Mouse (Mus musculus): ENCODE data around the gene Btc.

Btc gene

GRCm38 (mm10) chr5:91402339-91403211, at the start of gene Btc:
TSS of gene Btc (minus strand) at chr5:91402994.
- peak; percentile 39 to 58 for DNase-seq (ENCODE audit: low spot score in 2 of 2)

GRCm38 (mm10) chr5:91444981-91445517, 42.3 kb upstream of the Btc start:
- DNase-seq (ENCODE audit: low spot score in 2 of 2): peak in 1 of 2 experiments; percentile 25

GRCm38 (mm10) chr5:91436563-91436962, 33.8 kb upstream of the Btc start:
- DNase-seq (ENCODE audit: low spot score in 2 of 2): no peak

GRCm38 (mm10) chr5:91434723-91435658, 32.2 kb upstream of the Btc start:
- no peak for DNase-seq (ENCODE audit: low spot score in 2 of 2)

- no peak for DNase-seq (ENCODE audit: low spot score in 2 of 2)
These were observed 25.8 kb upstream of the Btc start for GRCm38 (mm10) chr5:91428547-91428946.

- DNase-seq (ENCODE audit: low spot score in 2 of 2): peak; percentile 27 to 48
These were observed 11.0 kb upstream of the Btc start for GRCm38 (mm10) chr5:91413814-91414213.

GRCm38 (mm10) chr5:91404263-91404662, 1.5 kb upstream of the Btc start:
- no peak for DNase-seq (ENCODE audit: low spot score in 2 of 2)

- DNase-seq (ENCODE audit: low spot score in 2 of 2): no peak
These were observed 487 bp upstream of the Btc start for GRCm38 (mm10) chr5:91403281-91403680.

GRCm38 (mm10) chr5:91400493-91401096, 2.2 kb downstream of the Btc start:
- no peak for DNase-seq (ENCODE audit: low spot score in 2 of 2)

GRCm38 (mm10) chr5:91375467-91375866, 27.3 kb downstream of the Btc start:
- no peak for DNase-seq (ENCODE audit: low spot score in 2 of 2)

- no peak for DNase-seq (ENCODE audit: low spot score in 2 of 2)
These were observed 34.7 kb downstream of the Btc start for GRCm38 (mm10) chr5:91368061-91368565.

GRCm38 (mm10) chr5:91366925-91367324, 35.9 kb downstream of the Btc start:
- DNase-seq (ENCODE audit: low spot score in 2 of 2): no peak

GRCm38 (mm10) chr5:91363274-91363991, 39.4 kb downstream of the Btc start:
- peak in 1 of 2 experiments; percentile 8 for DNase-seq (ENCODE audit: low spot score in 2 of 2)

GRCm38 (mm10) chr5:91352645-91353044, 50.1 kb downstream of the Btc start:
- DNase-seq (ENCODE audit: low spot score in 2 of 2): no peak

GRCm38 (mm10) chr5:91345681-91346080, 57.1 kb downstream of the Btc start:
- DNase-seq (ENCODE audit: low spot score in 2 of 2): no peak

- no peak for DNase-seq (ENCODE audit: low spot score in 2 of 2)
These were observed 57.7 kb downstream of the Btc start for GRCm38 (mm10) chr5:91345064-91345463.

GRCm38 (mm10) chr5:91341981-91342760, 60.6 kb downstream of the Btc start:
- no peak for DNase-seq (ENCODE audit: low spot score in 2 of 2)

GRCm38 (mm10) chr5:91334227-91334626, 68.6 kb downstream of the Btc start:
- DNase-seq (ENCODE audit: low spot score in 2 of 2): no peak

- no peak for DNase-seq (ENCODE audit: low spot score in 2 of 2)
These were observed 70.5 kb downstream of the Btc start for GRCm38 (mm10) chr5:91332079-91332865.
